Mouse (Mus musculus) cortical plate, adult 2 months (tissue): ENCODE measurements around the gene Nadsyn1. TPM values are rescaled to one million over a fixed set of nuclear protein-coding genes. Genes with fewer than 3 reads are reported as not detected.

Source experiments
- H3K27ac ChIP-seq: fragments of 200-500 bp; 2 replicates; pipeline ENCODE4 v1.5.1; 2012; ENCODE audit warnings: low read length, control low read depth, inconsistent platforms; ENCODE audit not compliant: insufficient read depth
- H3K4me1 ChIP-seq: fragments of 200-500 bp; 2 replicates; pipeline ENCODE4 v1.6.1; 2011; ENCODE audit warnings: low read length; ENCODE audit not compliant: control insufficient read depth, insufficient read depth
- H3K4me3 ChIP-seq: fragments of 200-500 bp; 2 replicates; pipeline ENCODE4 v1.5.1; 2011; ENCODE audit warnings: mild to moderate bottlenecking, low read length, control low read depth; ENCODE audit not compliant: insufficient read depth
- CTCF ChIP-seq: fragments of 200-500 bp; IDR thresholded peaks from 2 replicates; pipeline ENCODE4 v1.5.1; 2011; ENCODE audit warnings: mild to moderate bottlenecking, control low read depth, low read length; ENCODE audit not compliant: insufficient read depth; ENCODE audit errors: extremely low read depth
- POLR2A ChIP-seq: fragments of 200-500 bp; IDR thresholded peaks from 2 replicates; pipeline ENCODE4 v1.6.1; 2011; ENCODE audit warnings: mild to moderate bottlenecking, low read length, control low read depth; ENCODE audit not compliant: insufficient read depth; ENCODE audit errors: extremely low read depth
- polyA plus RNA-seq: library from polyadenylated mRNA; depleted of rRNA; stranded (reverse); fragments of >200 nt; gene quantifications from 2 replicates; pipeline ENCODE4 v1.2.3, GENCODE M21; 2012; rRNA removed

Gene Nadsyn1
- polyA plus RNA-seq, 1 experiment: 10.6 TPM

- Histone ChIP-seq H3K27ac (no peak within 1 kb of the TSS), H3K4me1 (no peaks in the 10 kb centered on the region), H3K4me3 (peak within 1 kb of the TSS; percentile 25; the same call in 1 of the 2 replicates)
- TF ChIP-seq POLR2A: no peak
- no peak for TF ChIP-seq CTCF
Measured at GRCm38 (mm10) chr7:143756125-143757026, 66.3 kb downstream of the Nadsyn1 start, which contains the start of gene Osbpl5. Gene Osbpl5, minus strand, starts transcription at chr7:143756985.

GRCm38 (mm10) chr7:143755357-143756124 lies 67.1 kb downstream of the Nadsyn1 start:
- no peak overlapping the region for H3K4me3 ChIP-seq
- H3K4me1 ChIP-seq: no peaks in the 10 kb centered on the region
- TF ChIP-seq CTCF: no peak
- no peak overlapping the region for H3K27ac ChIP-seq

DNA sequence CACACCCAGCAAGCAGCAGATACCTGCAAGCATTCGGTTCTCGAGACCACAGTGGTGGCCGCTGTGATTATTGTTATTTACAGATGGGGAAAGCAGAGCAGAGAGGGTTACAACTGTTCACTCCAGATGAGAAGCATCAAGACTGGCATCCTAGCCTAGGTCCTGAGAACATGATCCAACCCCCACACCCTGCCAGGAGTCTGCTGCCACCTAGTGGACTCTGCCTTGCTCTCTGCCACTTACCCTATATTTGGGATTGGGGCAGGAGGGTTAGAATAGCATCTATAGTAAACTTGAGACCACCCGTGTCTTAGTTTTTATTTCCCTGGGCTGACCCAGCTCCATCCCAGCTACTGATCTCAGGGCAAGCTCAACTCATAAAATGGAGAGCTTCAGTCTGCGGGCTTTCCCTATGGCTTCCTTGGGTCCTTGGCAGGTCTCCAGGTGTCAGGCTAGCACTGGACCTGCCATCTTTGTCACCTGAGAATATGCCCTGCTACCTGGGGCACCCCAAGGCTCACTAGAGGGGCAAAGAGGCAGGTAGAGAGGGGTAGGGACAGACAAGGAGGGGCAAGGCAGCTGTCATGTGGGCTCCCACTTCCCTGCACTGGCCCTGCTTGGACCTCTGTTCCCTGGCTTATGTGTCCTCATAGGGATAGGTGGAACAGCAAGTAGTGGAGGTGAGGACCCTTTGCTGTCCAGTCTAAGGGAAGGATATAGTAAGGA lies 68.5 kb downstream of the Nadsyn1 start:
- no peak overlapping the region for H3K27ac ChIP-seq
- H3K4me1 ChIP-seq: no peaks in the 10 kb centered on the region
- TF ChIP-seq CTCF (peak; percentile 86), POLR2A (no peak)
- no peak overlapping the region for H3K4me3 ChIP-seq

- TF ChIP-seq CTCF (no peak), POLR2A (no peak)
- no peak overlapping the region for H3K4me3 ChIP-seq
- no peaks in the 10 kb centered on the region for H3K4me1 ChIP-seq
- H3K27ac ChIP-seq: no peak overlapping the region
Measured at GRCm38 (mm10) chr7:143752606-143753005, 70.0 kb downstream of the Nadsyn1 start.

DNA sequence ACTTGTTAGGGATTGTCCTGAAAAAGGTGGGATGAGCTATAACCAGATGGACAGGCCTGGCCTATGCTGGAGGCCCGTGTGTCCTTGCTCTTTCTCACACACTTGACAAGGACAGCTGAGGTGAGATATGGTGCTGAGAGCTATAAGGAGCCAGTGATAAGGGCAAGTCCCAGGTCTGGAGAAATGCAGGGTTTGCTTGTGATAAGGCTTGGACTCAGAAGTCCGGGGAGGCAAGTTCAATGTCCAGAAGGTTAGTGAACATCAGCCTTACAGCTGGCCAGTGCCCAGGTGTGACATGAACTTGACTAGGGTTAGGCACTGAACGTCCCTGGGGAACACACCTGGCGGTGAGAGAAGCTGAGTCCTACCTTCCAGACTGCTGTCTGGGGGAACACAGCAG lies 70.6 kb downstream of the Nadsyn1 start:
- TF ChIP-seq CTCF: no peak

DNA sequence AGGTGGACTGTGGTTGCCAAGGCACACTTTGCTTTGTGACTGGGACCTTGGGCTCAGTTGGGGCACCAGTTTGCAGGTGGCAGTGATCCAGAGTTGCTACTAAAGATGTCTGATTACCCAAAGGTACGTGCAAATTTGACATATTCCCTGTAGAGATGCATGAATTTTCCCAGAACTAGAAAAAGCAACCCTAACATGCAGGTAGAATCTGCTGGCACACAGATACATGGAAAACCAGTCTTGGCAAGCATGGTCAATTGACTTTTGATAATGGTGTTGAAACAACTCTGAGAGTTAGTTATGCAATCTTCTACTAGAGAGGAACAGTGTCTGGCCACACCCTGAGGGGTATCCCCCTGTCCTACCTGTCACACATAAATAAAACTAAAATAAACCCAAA lies 71.3 kb downstream of the Nadsyn1 start:
- Histone ChIP-seq H3K4me3 (no peak overlapping the region), H3K4me1 (no peaks in the 10 kb centered on the region), H3K27ac (no peak overlapping the region)
- TF ChIP-seq CTCF: no peak
- no peak for TF ChIP-seq POLR2A

More for the DNA sequence above, 70.6 kb downstream of the Nadsyn1 start:
- H3K4me3 ChIP-seq: no peak overlapping the region
- no peaks in the 10 kb centered on the region for H3K4me1 ChIP-seq
- H3K27ac ChIP-seq: no peak overlapping the region

DNA sequence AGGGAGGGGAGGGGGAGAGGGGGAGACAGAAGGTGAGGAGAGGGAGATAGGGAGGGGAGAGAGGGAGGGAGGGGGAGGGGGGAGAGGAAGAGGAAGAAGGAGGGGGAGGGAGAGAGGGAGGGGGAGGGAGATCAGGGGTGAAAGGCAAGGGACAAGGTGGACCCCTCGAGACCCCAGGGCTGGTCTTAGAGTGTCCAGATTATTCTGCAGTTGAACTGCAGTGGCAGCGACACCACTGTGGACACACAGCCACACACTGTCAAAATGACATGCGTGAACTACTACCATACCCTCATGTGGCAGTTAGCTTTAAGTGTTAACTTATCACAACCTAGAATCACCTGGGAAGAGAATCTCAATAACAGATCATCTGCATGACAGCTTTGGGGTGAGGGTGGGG lies 73.6 kb downstream of the Nadsyn1 start:
- H3K27ac ChIP-seq: no peak overlapping the region
- TF ChIP-seq POLR2A (no peak), CTCF (no peak)
- H3K4me1 ChIP-seq: no peaks in the 10 kb centered on the region
- H3K4me3 ChIP-seq: no peak overlapping the region

DNA sequence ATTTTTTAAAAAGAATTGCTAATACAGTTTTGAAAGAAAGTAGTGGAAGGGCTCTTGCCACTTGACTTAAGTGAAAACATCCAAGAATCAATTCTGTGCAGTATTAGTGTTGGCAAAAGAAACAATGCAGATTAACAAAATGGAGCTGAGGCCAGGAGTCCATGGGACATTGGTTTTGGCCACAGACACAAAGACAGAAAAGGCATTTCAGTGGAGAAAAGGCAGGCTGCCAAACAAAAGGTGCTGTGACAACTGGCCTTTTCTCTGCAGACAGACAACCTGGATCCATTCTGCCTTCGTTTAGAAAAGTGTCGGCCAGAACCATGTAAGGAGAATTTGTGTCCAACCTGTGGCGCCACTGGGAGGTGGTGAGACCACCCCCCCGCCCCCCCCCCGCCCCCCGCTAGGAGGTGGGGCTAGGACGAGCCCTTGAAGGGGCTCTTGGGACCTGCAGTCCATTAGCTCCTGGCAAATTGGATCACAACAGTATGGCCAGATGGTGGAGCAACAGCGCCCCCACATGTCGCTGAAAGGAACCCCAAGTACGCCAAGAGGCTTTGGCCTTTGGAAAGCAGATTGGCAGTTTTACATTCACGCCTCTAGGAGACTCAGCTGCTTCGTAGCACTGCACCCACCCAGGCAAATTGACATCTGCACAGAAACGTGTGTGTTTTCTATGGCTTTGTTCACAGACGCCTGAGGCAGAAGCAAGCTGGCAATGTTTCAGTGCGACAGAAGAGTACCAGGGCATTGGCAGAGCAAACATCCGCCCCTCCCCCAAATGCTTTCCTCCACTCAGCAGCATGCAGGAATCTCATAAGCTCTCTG lies 74.4 kb downstream of the Nadsyn1 start:
- Histone ChIP-seq H3K4me3 (no peak overlapping the region), H3K27ac (no peak overlapping the region), H3K4me1 (no peaks in the 10 kb centered on the region)
- TF ChIP-seq POLR2A: no peak
- peak; percentile 94 for TF ChIP-seq CTCF

Other genes with a start within 250 kb of the Nadsyn1 start
- 48.3 and 49.8 TPM in 2 replicates for gene Cars, start 222.8 kb downstream of the Nadsyn1 start, polyA plus RNA-seq
- 0.08 and 0.10 TPM in 2 replicates for gene Tnfrsf26, start 194.1 kb downstream of the Nadsyn1 start, polyA plus RNA-seq
- 2.0 and 2.9 TPM in 2 replicates for gene Tnfrsf22, start 173.2 kb downstream of the Nadsyn1 start, polyA plus RNA-seq
- gene Tnfrsf23, start 137.0 kb downstream of the Nadsyn1 start, polyA plus RNA-seq: 2.5 and 3.0 TPM in 2 replicates
- 37.4 and 39.1 TPM in 2 replicates for gene Osbpl5, start 65.9 kb downstream of the Nadsyn1 start, polyA plus RNA-seq
- gene Mrgprg, start 55.9 kb downstream of the Nadsyn1 start, polyA plus RNA-seq: not detected in 2 replicates
- 5.3 and 5.7 TPM in 2 replicates for gene Mrgpre, start 38.3 kb downstream of the Nadsyn1 start, polyA plus RNA-seq
- 62.6 and 64.5 TPM in 2 replicates for gene Dhcr7, start 296 bp upstream of the Nadsyn1 start, polyA plus RNA-seq
- gene Gm498, start 44.0 kb upstream of the Nadsyn1 start, polyA plus RNA-seq: not detected in 2 replicates
- gene Shank2, start 179.1 kb upstream of the Nadsyn1 start, polyA plus RNA-seq: 69.7 and 71.0 TPM in 2 replicates